Mouse (Mus musculus) spleen, adult 2 months (tissue): ENCODE results near the gene Tns3. TPM values are rescaled to one million over a fixed set of nuclear protein-coding genes. Genes with fewer than 3 reads are reported as not detected.
A peak's percentile ranks its signal among the peaks of the same experiment; 100 is the strongest.
"Not testable (repeated sequence)": the region's sequence is repeated elsewhere in the genome, so short reads cannot be mapped to it uniquely, and the experiment has no call there.

ENCODE experiments used
- DNase-seq, 2 experiments: peaks; one replicate each; pipeline versions ENCODE4 v3.0.0 to v3.0.0-alpha.2; 2012 to 2021; ENCODE audit warnings: low spot score in 2 of 2, low read depth in 1 of 2
- H3K27ac ChIP-seq: fragments of 200-500 bp; 2 replicates; pipeline ENCODE4 v1.5.1; 2012; ENCODE audit warnings: low read length, inconsistent platforms; ENCODE audit not compliant: insufficient read depth
- H3K27me3 ChIP-seq: fragments of 200-500 bp; 2 replicates; pipeline ENCODE4 v1.6.1; 2012; ENCODE audit warnings: mild to moderate bottlenecking, moderate library complexity, low read length, inconsistent platforms; ENCODE audit not compliant: control insufficient read depth, insufficient read depth
- H3K36me3 ChIP-seq: fragments of 200-500 bp; 2 replicates; pipeline ENCODE4 v1.6.1; 2012; ENCODE audit warnings: mild to moderate bottlenecking, low read length, inconsistent platforms; ENCODE audit not compliant: control insufficient read depth, insufficient read depth
- H3K4me1 ChIP-seq: fragments of 200-500 bp; 2 replicates; pipeline ENCODE4 v1.6.1; 2011; ENCODE audit warnings: inconsistent platforms; ENCODE audit not compliant: control insufficient read depth, insufficient read depth, insufficient read length
- H3K4me3 ChIP-seq: fragments of 200-500 bp; 2 replicates; pipeline ENCODE4 v1.5.1; 2011; ENCODE audit warnings: mild to moderate bottlenecking, inconsistent platforms; ENCODE audit not compliant: insufficient read depth, insufficient read length; ENCODE audit errors: extremely low read depth
- CTCF ChIP-seq: fragments of 200-500 bp; IDR thresholded peaks from 2 replicates; pipeline ENCODE4 v1.5.1; 2011; ENCODE audit warnings: mild to moderate bottlenecking, inconsistent platforms; ENCODE audit not compliant: insufficient read depth, insufficient read length, insufficient replicate concordance; ENCODE audit errors: extremely low read depth
- POLR2A ChIP-seq: fragments of 200-500 bp; IDR thresholded peaks from 2 replicates; pipeline ENCODE4 v1.6.1; 2011; ENCODE audit warnings: low read depth, low read length, inconsistent platforms
- WGBS: fragments of 180-500 bp; shearing (Covaris S2); methylation state at CpG from one replicate; pipeline ENCODE4 v1.1.7; 2018; 5-methylcytosine and 5-hydroxymethylcytosine counted together
- polyA plus RNA-seq: library from polyadenylated mRNA; depleted of rRNA; stranded (reverse); fragments of >200 nt; gene quantifications from 2 replicates; pipeline ENCODE4 v1.2.3, GENCODE M21; 2012

The Tns3 gene
- polyA plus RNA-seq, 1 experiment: 39.7 TPM

- Histone ChIP-seq H3K27ac (no peak overlapping the region), H3K27me3 (peaks cover 8% of the 10 kb centered on the region), H3K4me1 (peaks cover 12% of the 10 kb centered on the region), H3K4me3 (no peak overlapping the region), H3K36me3 (no peaks in the 10 kb centered on the region)
- WGBS: 84% methylated on average over 10 of the region's 10 CpGs
- no peak for TF ChIP-seq POLR2A
- DNase-seq: no peak
Observed at GRCm38 (mm10) chr11:8625915-8626604, 38.3 kb downstream of the Tns3 start.

DNA sequence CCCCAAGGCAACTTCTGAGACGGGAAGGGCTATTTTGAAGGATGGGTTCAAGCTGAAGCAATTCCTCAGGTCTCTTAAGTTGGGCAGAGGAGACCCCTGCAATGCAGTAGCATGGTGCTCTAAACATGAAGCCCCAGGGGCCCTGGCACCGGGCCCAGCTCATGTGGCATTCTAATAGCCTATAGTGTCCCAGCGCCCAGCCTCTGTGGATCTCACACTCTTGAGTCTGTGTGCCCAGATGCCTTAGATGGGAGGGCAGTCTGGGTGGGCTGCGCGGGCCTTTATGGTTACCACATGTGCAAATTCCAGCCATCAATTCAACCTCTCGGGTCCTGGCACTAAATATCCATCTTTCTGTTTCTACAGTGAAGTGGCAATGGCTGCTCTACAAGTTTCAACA lies 38.9 kb downstream of the Tns3 start:
- Histone ChIP-seq H3K4me1 (peaks cover 12% of the 10 kb centered on the region), H3K27me3 (peaks cover 8% of the 10 kb centered on the region), H3K27ac (no peak overlapping the region), H3K4me3 (no peak overlapping the region), H3K36me3 (no peaks in the 10 kb centered on the region)
- WGBS: 86% methylated on average over 6 of the region's 6 CpGs
- TF ChIP-seq POLR2A: no peak
- no peak for TF ChIP-seq CTCF
- no peak for DNase-seq

GRCm38 (mm10) chr11:8624179-8624886 lies 40.0 kb downstream of the Tns3 start:
- no peak for DNase-seq
- 2% methylated on average over 74 of the region's 74 CpGs for WGBS
- TF ChIP-seq CTCF (no peak), POLR2A (no peak)
- peak overlapping the region; percentile 69 for H3K27ac ChIP-seq
- H3K27me3 ChIP-seq: peaks cover 8% of the 10 kb centered on the region
- peaks cover 12% of the 10 kb centered on the region for H3K4me1 ChIP-seq
- peak overlapping the region; percentile 49 for H3K4me3 ChIP-seq
- no peaks in the 10 kb centered on the region for H3K36me3 ChIP-seq

- Histone ChIP-seq H3K36me3 (no peaks in the 10 kb centered on the region), H3K4me3 (peak overlapping the region; percentile 49), H3K27me3 (peaks cover 8% of the 10 kb centered on the region), H3K27ac (peak overlapping the region; percentile 69), H3K4me1 (peaks cover 7% of the 10 kb centered on the region)
- TF ChIP-seq CTCF (no peak), POLR2A (no peak)
- WGBS: 3% methylated on average over 20 of the region's 20 CpGs
- no peak for DNase-seq
Observed at GRCm38 (mm10) chr11:8623852-8624178, 40.5 kb downstream of the Tns3 start.

DNA sequence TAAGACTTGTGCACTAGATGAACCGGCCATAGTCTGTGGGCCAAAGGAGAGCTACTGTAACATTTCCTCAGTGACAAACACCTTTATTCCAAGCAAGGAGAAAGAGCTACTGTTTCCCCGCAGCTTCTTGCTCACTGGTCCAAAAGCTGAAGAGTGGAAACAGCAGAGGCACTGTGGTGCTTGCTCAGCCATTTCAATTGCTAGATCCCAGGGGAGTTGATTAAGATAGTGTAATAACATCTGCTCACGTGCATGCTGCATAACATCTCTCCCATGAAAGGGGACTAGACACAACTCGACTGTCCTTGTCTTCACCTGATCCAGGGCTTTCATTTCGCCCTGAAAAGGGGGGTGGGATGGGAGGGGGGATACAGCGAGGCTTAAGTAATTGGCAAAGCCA lies 41.7 kb downstream of the Tns3 start:
- Histone ChIP-seq H3K4me1 (peaks cover 7% of the 10 kb centered on the region), H3K27ac (peak overlapping the region; percentile 14; the same call in 1 of the 2 replicates), H3K36me3 (no peaks in the 10 kb centered on the region), H3K27me3 (peaks cover 8% of the 10 kb centered on the region), H3K4me3 (peak overlapping the region; percentile 1; the same call in 1 of the 2 replicates)
- DNase-seq: no peak
- 43% methylated on average over 6 of the region's 6 CpGs for WGBS
- TF ChIP-seq POLR2A: no peak

- H3K27ac ChIP-seq, H3K27me3 ChIP-seq, H3K36me3 ChIP-seq, H3K4me3 ChIP-seq, H3K4me1 ChIP-seq, DNase-seq: not testable (repeated sequence)
- 85% methylated on average over 7 of the region's 7 CpGs for WGBS
Observed at GRCm38 (mm10) chr11:8619111-8619510, 45.2 kb downstream of the Tns3 start.

DNA sequence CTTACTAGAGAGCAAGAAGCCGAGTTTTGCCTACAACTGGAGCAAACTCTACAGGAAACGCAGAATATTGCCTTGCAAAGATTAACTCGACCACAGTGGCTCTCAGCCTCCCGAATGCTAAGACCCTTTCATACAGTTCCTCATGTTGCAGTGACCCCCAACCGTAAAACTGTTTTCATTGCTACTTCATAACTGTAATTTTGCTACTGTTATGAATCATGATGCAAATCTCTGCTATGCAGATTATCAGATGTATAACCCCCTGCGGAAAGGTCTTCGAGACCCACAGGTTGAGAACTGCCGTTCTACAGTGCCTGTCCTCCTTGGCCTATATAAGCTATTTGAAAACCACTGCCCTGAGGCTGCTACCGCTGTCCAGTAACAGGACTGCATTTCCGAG lies 46.0 kb downstream of the Tns3 start:
- H3K4me1 ChIP-seq: peaks cover 7% of the 10 kb centered on the region
- 0 out of 2 replicates have a peak, but pooled peaks cover 2% of the 10 kb centered on the region for H3K27me3 ChIP-seq
- H3K27ac ChIP-seq: no peak overlapping the region
- no peaks in the 10 kb centered on the region for H3K36me3 ChIP-seq
- TF ChIP-seq POLR2A: no peak
- no peak for TF ChIP-seq CTCF
- DNase-seq: no peak
- 68% methylated on average over 10 of the region's 10 CpGs for WGBS
- H3K4me3 ChIP-seq: no peak overlapping the region
